Mouse (Mus musculus): ENCODE results near the gene Tbc1d7. TPM values are rescaled to one million over a fixed set of nuclear protein-coding genes. Genes with fewer than 3 reads are reported as not detected.
A peak's percentile ranks its signal among the peaks of the same experiment; 100 is the strongest.

Gene Tbc1d7
- total RNA-seq (2021), result 20.9 and 21.5 TPM in 2 replicates
- long read RNA-seq, transcript Tbc1d7-202 (8 exons, 1,246 nt), result major isoform, 15 of 39 reads
- long read RNA-seq, transcript Tbc1d7-201 (8 exons, 1,239 nt), result minor isoform, 7 of 39 reads
- long read RNA-seq, partial matches to known transcripts, result 3 of 39 reads
- long read RNA-seq, other reads (novel, unspliced or antisense), result 14 of 39 reads

DNA sequence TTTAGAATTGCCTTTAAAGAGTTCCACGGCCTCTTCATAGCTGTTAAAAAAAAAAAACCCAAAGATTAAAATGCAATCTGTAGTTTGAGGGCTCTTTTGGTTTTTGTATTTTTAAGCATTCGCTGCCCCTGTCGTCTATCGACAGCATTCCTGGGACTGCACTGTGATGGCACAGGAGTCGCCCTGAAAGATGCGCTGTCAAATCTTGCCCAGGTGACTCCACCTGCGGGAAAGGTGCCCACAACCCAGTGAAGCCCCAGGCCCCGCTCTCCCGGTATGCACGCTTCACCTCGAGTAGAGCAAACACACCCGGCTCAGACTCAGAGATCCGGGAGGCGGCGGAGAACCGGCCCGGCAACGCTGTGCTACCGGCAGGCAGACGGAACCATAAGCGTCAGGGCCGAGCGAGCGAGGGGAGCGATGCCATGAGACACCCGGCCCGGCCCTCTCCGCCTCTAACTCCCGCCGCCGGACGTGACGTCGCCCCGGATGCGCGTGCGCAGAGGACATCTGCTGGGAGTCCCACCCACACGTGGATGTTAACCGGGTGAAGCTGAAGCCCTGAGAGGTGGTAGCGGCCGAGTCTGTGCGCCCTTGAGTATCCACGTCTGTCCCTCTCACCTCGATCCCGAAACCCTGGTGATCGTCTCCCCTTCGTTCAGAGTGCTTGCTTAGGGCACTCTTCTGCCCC, at the start of gene Tbc1d7:
Gene Tbc1d7 (minus strand): TSS at position 482 of the 691 bp plus-strand sequence.
- peak; percentile 100 for DNase-seq

GRCm38 (mm10) chr13:43220635-43221034, 49.3 kb upstream of the Tbc1d7 start:
- DNase-seq, result no peak

DNA sequence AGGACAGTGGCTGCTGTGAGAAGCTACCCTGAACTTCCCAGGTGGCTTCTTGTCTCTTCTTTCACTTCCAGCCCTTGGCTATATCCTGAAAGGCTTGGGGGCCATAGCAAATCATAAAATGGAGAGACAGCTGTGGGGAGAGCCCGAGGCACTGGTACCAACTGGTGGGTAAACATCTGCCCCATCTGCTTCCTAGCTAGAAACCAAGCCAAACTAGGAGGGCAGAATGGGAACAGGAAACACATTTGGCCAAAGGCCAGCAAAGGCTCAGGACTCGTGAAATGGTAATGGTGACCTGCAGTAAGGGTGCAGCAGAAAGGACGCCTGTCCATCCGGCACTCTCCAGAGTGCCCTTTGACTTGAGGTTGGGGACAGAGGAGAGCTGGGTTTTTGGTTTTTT, 47.5 kb upstream of the Tbc1d7 start:
- DNase-seq, result no peak

GRCm38 (mm10) chr13:43218284-43218683, 47.0 kb upstream of the Tbc1d7 start:
- DNase-seq, result no peak

GRCm38 (mm10) chr13:43217686-43218085, 46.4 kb upstream of the Tbc1d7 start:
- no peak for DNase-seq

- DNase-seq, result no peak
Measured at GRCm38 (mm10) chr13:43217059-43217458, 45.8 kb upstream of the Tbc1d7 start.

DNA sequence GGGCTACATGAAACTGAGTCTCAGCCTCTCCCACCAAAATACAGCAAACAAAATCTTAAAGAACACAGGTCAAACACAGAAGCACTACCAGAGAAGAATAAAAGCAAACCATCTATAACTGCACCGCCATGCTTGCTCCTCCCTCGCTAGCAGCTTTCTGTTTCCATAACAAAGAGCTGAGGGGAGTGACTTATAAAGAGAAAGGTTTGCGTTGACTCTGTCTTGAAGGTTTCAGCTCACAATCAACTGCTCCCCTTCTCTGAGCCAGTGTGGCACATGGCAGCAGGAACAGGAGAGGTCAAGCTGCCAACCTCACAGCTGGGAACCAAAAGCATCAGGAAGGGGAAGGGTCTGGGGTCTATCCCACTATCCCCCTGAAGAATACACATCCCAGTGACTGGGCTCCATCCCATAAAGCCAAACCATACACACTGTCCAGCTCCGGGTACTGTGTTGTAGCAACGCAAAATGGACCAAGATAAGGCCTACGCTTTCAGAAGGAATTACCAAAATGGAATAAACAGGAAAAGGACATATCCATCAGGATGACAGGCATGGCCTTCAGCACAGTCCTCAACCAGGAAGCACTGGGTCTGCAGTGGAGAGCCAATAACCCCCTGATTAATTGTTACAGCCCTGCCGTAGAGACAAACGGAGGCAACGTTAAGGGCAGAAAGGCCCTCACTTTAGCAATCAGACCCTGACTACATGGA, 44.8 kb upstream of the Tbc1d7 start:
- no peak for DNase-seq

- no peak for DNase-seq
Measured at GRCm38 (mm10) chr13:43215144-43215993, 44.1 kb upstream of the Tbc1d7 start.

- peak; percentile 55 for DNase-seq
Measured at GRCm38 (mm10) chr13:43212338-43212737, 41.0 kb upstream of the Tbc1d7 start.

DNA sequence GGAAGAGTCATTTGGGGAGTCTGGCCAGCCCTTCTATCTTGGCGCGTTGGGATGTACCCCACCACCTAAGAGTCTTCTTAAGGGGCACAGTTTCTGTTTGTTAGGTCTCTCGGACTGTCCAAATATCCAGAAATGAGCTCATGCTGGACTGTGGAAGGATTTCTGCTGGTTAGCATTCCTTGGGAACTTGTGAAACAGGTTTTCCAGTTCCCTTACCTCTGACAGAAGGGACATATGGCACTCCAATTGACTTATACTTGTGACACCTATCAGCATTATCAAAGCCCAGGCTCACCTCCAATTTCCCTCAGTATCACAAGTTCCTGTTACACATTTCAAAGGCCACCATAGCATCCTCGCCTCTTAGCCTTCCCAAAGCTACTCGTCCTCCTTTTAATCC, 39.7 kb upstream of the Tbc1d7 start:
- DNase-seq, result no peak

- no peak for DNase-seq
Measured at GRCm38 (mm10) chr13:43209560-43209959, 38.3 kb upstream of the Tbc1d7 start.

DNA sequence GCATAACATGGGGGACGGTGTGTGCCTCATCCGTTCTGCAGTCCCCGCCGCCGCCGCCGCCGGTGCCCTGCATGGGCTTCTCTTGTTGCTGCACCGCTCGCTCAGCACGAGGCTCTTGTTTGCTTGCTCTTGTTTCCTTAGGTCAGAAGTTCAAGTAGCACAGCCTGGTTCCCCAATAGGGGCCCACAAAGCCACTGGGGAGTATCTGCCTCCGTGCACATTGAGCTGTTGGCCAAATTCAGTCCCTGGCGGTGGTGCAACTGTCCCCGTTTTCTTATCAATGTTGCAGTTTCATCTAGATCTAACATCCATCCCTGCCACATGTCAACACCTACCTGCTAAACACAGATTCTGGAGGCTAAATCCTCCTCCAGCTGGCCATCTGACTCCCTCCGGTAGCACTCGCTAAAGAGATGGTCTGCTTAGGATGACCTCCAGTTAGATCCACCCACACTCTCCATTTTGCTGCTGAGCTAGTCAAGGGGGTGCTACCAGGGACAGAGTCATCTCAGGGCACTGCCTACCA, 37.7 kb upstream of the Tbc1d7 start:
- no peak for DNase-seq

DNA sequence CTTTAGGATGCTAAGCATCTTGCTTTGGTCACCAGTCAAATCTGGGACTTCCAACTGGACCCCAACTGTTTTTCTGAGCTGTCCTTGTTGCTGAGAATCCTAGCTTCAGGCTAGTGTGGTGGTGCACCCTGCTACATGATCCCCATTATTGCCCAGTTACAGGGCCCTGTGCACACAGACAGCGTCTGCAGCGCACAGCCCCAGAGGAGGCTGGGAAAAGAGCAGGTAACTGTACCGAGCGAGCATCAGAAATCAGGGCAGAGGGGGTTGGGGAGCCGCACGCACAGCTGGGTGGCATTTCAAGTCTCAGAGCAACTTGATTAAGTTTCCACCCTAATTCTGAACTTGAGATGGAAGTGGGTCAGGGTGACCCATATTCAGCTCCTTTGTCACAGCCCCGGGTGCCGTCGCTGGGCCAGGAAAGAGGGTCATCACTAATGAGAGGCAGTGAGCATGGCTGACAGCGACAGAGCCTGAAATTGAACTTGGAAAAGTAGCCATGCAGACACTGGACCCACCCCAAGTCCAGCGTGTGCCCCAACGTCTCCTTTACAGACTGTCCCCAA, 34.9 kb upstream of the Tbc1d7 start:
- no peak for DNase-seq

DNA sequence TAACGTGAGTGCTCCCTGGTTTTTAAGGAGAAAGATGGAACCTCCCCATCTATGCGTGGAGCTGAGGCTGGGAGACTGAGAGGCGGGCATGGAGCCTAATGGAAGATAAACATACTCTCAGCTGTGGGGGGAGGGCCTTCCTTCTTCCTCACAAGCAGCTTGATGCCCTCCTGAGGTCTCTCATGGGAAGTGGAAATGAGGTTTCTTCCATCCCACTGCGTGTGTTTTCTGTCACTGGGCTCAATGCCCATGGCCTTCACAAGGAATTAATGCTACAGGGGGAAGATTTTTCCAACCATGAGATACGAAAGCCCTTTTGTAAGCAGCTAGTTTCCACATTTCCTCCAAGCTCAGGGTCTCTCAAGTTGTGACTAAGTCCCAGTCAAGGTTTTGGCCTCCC, 32.3 kb upstream of the Tbc1d7 start:
- no peak for DNase-seq

DNA sequence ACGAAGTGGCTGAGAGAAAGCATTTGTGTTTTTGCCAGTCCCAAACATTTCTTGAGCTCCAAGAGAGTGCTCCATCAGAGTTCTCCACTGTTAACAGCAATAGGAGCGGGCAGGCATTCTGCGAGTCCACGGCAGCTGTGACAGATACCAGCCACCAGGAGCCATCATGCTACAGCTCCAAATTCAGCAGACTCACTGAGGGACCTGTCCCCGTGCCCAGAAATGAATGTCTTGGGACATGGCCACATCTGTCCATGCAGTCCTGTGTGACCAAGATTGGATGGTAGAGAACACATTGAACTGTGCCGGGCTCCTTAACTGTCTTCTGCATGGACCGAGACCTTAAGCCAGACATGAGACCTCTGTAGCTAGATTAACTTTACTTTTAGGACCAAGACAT, 31.9 kb upstream of the Tbc1d7 start:
- no peak for DNase-seq

DNA sequence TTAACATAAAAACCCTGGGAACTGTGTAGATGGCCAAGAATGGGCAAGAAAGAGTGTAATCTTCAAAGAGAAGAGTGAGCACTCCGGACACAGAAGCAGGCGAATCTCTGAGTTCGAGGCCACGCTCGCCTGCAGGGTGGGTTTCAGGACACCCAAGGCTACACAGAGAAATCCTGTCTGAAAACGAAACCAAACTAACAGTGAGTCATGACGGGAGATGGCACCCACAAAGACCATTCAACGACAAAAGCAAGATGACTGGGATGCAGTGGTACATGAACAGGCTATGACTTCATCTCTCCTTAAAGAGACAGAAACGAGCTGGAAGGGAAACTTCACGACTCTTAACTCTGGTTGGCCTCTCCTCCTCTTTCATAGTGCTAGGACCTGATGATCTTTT, 31.1 kb upstream of the Tbc1d7 start:
- DNase-seq, result no peak

DNA sequence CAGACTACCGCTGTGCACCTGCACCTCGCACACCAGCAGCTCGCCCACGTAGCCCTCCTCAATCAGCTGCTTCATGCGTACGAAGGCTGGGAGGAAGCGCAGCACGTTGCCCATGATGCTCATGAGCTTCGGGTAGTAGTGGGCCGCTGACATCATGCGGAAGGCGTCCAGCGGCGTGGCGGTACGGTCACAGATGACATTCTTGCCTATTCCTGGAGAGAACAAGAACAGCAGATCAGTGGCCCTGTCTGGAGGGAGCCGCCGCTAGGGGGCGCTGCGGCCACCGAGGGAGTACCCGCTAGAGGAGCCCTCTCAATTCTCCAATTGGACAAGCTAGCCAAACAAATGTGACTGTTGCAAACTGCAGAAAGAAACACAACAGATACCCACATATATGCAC, 29.7 kb upstream of the Tbc1d7 start:
- peak; percentile 66 for DNase-seq

DNA sequence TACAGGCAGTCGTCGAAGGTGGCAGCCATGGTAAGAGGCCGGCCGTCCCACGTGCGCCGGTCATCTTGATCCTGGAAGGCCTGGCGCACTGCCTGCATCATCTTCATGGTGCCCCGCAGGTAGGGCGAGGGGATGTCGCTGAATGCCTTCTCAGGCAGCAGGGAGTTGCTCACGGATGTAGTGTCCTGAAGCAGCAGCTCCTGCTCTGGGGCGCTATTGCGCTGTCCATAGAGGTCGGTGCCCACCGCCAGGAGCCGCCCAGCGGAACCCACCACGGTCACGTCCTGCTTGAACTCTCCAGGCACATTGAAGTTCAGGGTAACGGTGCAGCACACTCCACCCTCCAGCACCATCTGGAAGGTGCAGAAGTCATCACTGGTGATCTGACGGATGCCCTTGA, 29.2 kb upstream of the Tbc1d7 start:
- no peak for DNase-seq

- peak; percentile 74 for DNase-seq
Measured at GRCm38 (mm10) chr13:43199749-43200148, 28.4 kb upstream of the Tbc1d7 start.

DNA sequence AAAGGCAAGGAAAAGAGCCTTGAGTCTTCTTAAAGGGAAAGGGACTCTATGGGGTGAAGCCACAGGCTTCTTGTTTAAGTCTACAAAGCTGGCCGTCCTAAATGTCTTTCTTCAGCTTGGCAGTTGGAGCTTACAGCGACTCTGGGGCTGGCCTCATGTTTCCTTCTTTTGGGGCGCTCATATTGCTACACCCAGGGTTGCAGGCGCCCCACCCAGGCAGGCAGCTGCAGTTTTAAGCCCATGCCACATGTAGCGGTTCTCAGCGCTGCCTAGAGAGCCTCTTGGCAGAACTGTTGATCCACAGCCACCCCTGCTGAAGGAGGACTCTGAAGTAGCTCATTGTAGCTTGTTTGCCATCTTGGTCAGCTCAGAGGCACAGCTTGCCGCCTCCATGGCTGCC, 28.0 kb upstream of the Tbc1d7 start:
- no peak for DNase-seq

DNA sequence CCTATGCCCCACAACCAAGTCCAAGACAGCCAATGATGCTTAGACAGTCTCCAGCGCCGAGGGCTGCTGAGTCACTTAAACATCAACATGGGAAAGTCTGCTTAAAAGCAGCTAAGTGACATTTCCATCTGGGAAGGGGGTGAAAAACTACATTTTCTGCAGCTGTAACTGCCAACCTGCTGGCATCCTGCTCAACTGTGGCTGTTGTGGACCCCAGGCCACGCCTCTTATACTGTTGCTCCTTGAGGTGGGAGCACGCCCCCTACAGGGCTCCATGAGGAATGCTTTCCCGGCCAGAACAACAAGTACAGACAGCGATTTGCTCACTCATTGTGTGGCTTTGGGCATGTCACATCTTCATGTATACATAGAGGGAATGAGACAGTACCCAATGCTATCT, 25.9 kb upstream of the Tbc1d7 start:
- no peak for DNase-seq

- no peak for DNase-seq
Measured at GRCm38 (mm10) chr13:43196000-43196399, 24.7 kb upstream of the Tbc1d7 start.
